Mouse (Mus musculus) naive thymus-derived CD4-positive, alpha-beta T cell, adult 2 months (primary cell): ENCODE measurements at regions not wholly inside any gene's neighbourhood (a gene's known extent, or its start where the extent isn't known, plus 50 kb on each side); places are given as distances from the start of the nearest gene placed in this dataset.

Experiments
- DNase-seq: peaks from one replicate; pipeline ENCODE4 v3.0.0-alpha.2; 2011; ENCODE audit warnings: low read depth

GRCm38 (mm10) chr10:111745116-111745515 lies 227.3 kb upstream of the Krr1 start:
- DNase-seq = no peak

DNA sequence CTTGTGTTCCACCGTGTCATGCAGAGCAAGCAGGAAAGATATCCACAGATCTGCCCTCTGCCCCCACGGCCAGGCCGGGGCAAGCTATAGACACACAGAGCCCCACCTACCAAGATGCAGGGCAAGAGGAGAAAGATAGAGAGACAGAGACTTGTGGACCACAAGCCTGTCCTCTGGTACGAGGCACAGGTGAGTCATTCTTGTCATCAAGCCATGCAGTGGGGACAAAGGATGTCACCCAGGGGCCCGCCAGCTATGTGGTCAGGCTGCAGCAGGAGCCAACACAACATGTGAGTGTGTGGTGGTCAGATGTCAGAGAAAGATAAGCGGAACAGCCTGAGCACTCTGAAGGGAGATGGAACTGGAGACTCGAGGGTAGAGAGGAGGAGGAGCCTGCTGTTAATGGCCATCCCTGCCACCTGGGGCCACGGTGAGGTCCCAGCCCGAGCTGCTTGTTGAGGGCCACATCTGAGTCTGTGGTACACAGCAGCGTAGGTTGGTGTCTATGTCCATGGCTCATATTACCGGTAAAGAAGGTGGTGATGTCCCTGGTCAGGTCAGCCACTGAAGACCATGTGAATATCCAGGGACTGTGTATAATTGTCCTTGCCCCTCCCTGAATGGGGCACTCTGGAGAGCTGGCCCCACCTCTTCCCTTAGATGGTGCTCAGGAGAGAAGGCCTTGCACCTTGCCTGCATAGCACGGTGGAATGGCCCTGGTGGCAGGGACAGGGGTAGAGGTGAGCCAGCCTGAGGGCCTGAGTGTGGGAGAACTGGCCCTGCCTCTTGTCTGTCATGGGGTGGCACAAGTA lies 226.2 kb upstream of the Krr1 start:
- DNase-seq = no peak

- DNase-seq = no peak
Observed at GRCm38 (mm10) chr10:111746879-111747477, 225.5 kb upstream of the Krr1 start.

DNA sequence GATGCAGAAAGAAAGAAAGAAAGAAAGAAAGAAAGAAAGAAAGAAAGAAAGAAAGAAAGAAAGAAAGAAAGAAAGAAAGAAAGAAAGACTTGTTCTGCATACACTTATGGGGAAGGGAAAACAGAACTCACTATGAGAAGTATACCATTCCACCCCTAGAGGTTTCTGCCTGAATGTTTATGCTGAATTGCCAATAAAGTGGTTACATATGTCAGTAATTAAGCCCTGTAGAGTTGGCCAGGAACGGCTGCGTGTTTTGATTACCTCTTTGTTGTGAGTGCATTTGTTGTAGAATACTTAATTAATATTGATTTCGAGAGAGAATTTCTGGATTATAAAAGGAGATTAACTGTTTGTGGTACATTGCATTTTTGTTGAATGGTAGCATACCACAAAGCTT lies 224.0 kb upstream of the Krr1 start:
- DNase-seq = no peak

GRCm38 (mm10) chr10:111753646-111754045 lies 218.8 kb upstream of the Krr1 start:
- no peak for DNase-seq

DNA sequence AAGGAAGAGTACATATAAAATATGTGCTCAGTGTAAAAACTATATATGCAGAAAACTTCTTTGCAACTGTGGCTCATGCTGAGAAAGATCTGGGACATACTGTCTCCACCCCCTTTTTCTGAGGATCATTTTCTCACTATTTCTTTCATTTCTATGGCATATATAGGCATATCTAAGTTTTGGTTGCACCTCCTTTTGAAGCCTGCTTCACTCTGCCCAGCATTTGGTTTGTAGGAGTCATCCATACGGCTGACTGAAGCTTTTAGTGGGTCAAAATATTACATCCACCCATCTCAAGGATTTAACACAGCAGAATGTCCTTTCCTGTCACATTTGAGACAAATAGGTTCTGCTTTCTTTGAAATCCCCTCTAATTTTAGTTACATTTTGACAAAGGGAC lies 216.5 kb upstream of the Krr1 start:
- no peak for DNase-seq

DNA sequence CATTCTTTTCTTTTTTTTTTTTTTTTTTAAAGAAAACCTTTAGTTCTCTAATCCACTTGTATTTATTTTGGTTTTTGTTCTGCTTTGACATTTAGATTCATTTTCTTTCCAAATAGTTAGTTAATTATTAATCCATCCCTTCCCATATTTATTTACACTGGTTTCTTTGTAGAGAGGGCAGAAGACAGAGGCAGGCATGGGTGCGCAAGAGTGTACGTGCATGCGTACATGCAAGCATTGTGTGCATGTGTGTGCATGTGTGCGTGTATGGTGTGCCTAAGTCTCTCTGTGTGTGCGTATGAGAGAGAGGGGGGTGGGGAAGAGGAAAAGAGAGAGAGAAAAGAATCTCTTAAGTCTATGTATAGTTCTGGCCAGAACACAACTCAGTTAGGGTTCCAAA lies 215.9 kb upstream of the Krr1 start:
- no peak for DNase-seq

GRCm38 (mm10) chr10:111757689-111758088 lies 214.8 kb upstream of the Krr1 start:
- DNase-seq = no peak

GRCm38 (mm10) chr10:111759505-111759904 lies 213.0 kb upstream of the Krr1 start:
- DNase-seq = no peak

- DNase-seq = no peak
Observed at GRCm38 (mm10) chr10:111762751-111763528, 209.5 kb upstream of the Krr1 start.

DNA sequence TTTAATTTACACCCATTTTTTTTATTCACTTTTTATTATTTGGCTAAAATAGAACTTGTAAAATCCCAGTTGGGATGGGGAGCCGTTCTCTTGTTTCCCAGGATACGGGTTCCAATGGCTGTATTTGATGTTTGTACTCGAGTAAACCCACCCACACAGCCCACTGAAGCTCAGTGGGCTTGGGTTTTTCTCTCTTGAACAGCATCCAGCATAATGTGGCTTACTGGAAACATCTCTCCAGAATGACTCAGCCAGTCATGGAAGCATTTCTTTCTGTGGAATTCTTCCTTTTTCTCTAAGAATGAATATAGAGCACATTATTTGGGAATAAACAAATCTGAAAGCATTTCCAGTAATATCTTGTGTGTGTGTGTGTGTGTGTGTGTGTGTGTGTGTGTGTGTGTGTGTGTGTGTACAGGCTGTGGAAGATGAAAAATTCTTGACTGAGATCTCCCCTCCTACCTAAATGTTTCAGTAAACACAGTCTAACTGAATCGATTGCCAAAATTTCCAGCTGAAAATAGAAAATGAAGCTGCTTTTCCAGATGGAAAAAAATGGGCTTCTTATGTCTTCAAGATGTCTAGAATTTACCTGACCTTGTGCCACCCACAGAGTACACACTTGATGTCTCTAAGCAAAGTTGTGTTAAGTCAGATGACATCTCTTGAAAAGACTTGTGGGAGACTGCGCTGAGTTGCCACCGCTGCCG lies 205.3 kb upstream of the Krr1 start:
- no peak for DNase-seq

DNA sequence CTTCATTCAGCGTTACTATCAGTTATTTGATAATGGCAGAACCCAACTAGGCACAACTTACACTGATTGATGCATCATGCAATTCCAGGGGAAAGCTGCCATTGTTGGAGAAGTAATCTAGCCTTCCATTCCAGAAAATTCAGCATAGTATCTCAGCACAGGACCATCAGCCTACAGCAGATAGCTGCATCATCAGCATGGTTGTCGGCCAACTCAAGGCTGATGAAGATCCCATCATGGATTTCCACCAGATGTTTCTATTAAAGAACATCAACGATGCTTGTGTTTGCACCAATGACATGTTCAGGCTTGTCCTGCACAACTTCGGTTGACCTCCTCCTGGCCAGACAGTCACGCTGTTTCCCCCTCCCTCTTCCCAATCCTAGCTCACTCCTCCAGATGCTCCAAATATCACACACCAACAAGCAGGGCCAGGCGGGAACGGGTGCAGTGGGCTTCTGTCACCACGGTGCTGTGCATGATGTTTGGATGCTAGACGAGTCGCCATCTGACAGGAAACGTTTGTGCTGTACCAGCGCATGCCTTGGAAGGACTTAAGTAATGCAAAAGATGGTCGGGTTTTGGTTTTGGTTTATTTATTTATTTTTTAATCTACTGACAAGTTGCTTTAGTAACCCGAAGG lies 204.5 kb upstream of the Krr1 start:
- DNase-seq = no peak

- no peak for DNase-seq
Observed at GRCm38 (mm10) chr10:111769486-111770002, 202.9 kb upstream of the Krr1 start.

GRCm38 (mm10) chr10:111770027-111770426 lies 202.4 kb upstream of the Krr1 start:
- DNase-seq = no peak

- no peak for DNase-seq
Observed at GRCm38 (mm10) chr10:111771010-111771409, 201.5 kb upstream of the Krr1 start.

- DNase-seq = no peak
Observed at GRCm38 (mm10) chr10:111777559-111777958, 194.9 kb upstream of the Krr1 start.

- no peak for DNase-seq
Observed at GRCm38 (mm10) chr10:111778111-111778510, 194.4 kb upstream of the Krr1 start.

GRCm38 (mm10) chr10:111779956-111780355 lies 192.5 kb upstream of the Krr1 start:
- no peak for DNase-seq

- peak; percentile 47 for DNase-seq
Observed at GRCm38 (mm10) chr10:111782195-111782810, 190.2 kb upstream of the Krr1 start.

- DNase-seq = no peak
Observed at GRCm38 (mm10) chr10:111783496-111783895, 189.0 kb upstream of the Krr1 start.
